Mouse (Mus musculus): Measurements from ENCODE around the gene Akap6. TPM values are rescaled to one million over a fixed set of nuclear protein-coding genes. Genes with fewer than 3 reads are reported as not detected.

Gene Akap6
- polyA plus RNA-seq, 1 experiment: 6.6 TPM

DNA sequence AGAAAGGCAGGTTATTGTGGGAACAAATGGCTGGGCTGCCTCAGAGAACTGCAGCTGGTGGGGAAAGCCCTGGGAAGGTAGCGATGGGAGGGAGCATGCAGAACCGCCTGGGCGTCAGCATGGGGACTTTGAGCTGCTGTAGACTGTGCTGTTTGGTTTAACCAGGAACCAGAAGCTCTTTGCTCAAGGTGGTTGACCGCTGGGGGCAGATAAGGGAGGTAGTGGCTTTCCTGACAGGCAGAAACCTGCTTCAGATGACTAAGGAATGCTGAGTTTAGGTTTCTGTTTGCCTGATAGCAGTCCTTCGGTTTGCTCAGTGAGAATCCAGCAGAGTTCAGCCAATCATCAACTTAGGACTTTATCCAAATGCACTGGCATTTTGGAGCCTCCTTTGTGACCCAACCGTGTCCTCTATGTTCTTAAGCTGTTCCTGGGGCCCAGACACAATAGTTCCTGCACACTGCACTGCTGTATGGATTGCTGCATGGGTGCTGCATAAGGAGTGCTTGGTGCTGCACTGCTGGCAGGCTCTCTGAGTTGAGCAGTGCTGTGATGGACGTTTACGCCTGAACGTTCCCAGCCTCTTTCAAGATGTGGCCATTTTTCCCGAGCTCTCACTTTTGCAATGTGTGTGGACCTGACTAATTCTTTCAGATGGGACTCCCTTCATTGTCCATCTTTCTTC, 6.8 kb upstream of the Akap6 start:
- Histone ChIP-seq H3K36me3 (ENCODE audit: control insufficient read depth, insufficient read depth) (no peaks in the 10 kb centered on the region), H3K4me2 (ENCODE audit: low read depth) (peak overlapping the region; percentile 40), H3K4me3 (no peak overlapping the region), H3K79me2 (ENCODE audit: control insufficient read depth, insufficient read depth) (no peaks in the 10 kb centered on the region), H3K27me3 (ENCODE audit: control insufficient read depth, insufficient read depth, insufficient read length) (no peaks in the 10 kb centered on the region), H3ac (ENCODE audit: control insufficient read depth, insufficient read length) (no peak overlapping the region)
- TF ChIP-seq POLR2A (IDR thresholded peaks at IDR 0.05; ENCODE audit: insufficient read length, low read depth) (no peak), TCF3 (IDR thresholded peaks at IDR 0.05; ENCODE audit: insufficient read length, low read depth) (no peak), E2F4 (IDR thresholded peaks at IDR 0.05; ENCODE audit: insufficient read depth) (no peak), CEBPB (IDR thresholded peaks at IDR 0.05; ENCODE audit: insufficient read depth, poor library complexity, severe bottlenecking) (no peak), MYOG (IDR thresholded peaks at IDR 0.05; ENCODE audit: control insufficient read depth in 1 of 3, insufficient read depth in 1 of 3, insufficient read length in 2 of 3, low read depth in 2 of 3) (no peak), SRF (IDR thresholded peaks at IDR 0.05; ENCODE audit: control insufficient read depth, insufficient read length, low read depth) (no peak), POLR2AphosphoS2 (IDR thresholded peaks at IDR 0.05; ENCODE audit: insufficient read length, low read depth) (no peak), MYOD1 (IDR thresholded peaks at IDR 0.05; ENCODE audit: control insufficient read depth in 1 of 3, insufficient read length in 2 of 3, low read depth in 2 of 3) (no peak)

- no peak overlapping the region for H3K4me2 ChIP-seq (ENCODE audit: low read depth)
- H3K27me3 ChIP-seq (ENCODE audit: control insufficient read depth, insufficient read depth, insufficient read length): no peaks in the 10 kb centered on the region
- H3K79me2 ChIP-seq (ENCODE audit: control insufficient read depth, insufficient read depth): no peaks in the 10 kb centered on the region
- TF ChIP-seq MAX (IDR thresholded peaks at IDR 0.05; ENCODE audit: low read depth): no peak
- no peak for TF ChIP-seq MYOD1 (IDR thresholded peaks at IDR 0.05; ENCODE audit: control insufficient read depth in 1 of 3, insufficient read length in 2 of 3, low read depth in 2 of 3)
- TF ChIP-seq TCF12 (IDR thresholded peaks at IDR 0.05; ENCODE audit: insufficient read depth, poor library complexity, severe bottlenecking): no peak
- no peak for TF ChIP-seq USF1 (IDR thresholded peaks at IDR 0.05; ENCODE audit: low read depth)
- no peak for TF ChIP-seq CEBPB (IDR thresholded peaks at IDR 0.05; ENCODE audit: insufficient read depth, poor library complexity, severe bottlenecking)
- no peak for TF ChIP-seq TCF3 (IDR thresholded peaks at IDR 0.05; ENCODE audit: insufficient read length, low read depth)
- TF ChIP-seq POLR2AphosphoS2 (IDR thresholded peaks at IDR 0.05; ENCODE audit: insufficient read length, low read depth): no peak
- TF ChIP-seq SRF (IDR thresholded peaks at IDR 0.05; ENCODE audit: control insufficient read depth, insufficient read length, low read depth): no peak
- no peak for TF ChIP-seq E2F4 (IDR thresholded peaks at IDR 0.05; ENCODE audit: insufficient read depth)
- no peak for TF ChIP-seq MYOG (IDR thresholded peaks at IDR 0.05; ENCODE audit: control insufficient read depth in 1 of 3, insufficient read depth in 1 of 3, insufficient read length in 2 of 3, low read depth in 2 of 3)
- TF ChIP-seq REST (IDR thresholded peaks at IDR 0.05; ENCODE audit: insufficient read depth, insufficient read length): no peak
- H3ac ChIP-seq (ENCODE audit: control insufficient read depth, insufficient read length): no peak overlapping the region
- no peaks in the 10 kb centered on the region for H3K36me3 ChIP-seq (ENCODE audit: control insufficient read depth, insufficient read depth)
- no peak overlapping the region for H3K4me3 ChIP-seq
Measured at GRCm38 (mm10) chr12:52697407-52698109, 1.6 kb upstream of the Akap6 start.

- H3K27me3 ChIP-seq (ENCODE audit: control insufficient read depth, insufficient read depth, insufficient read length): no peaks in the 10 kb centered on the region
- no peaks in the 10 kb centered on the region for H3K36me3 ChIP-seq (ENCODE audit: control insufficient read depth, insufficient read depth)
- no peak overlapping the region for H3K4me2 ChIP-seq (ENCODE audit: low read depth)
- TF ChIP-seq E2F4 (IDR thresholded peaks at IDR 0.05; ENCODE audit: insufficient read depth): no peak
- no peak overlapping the region for H3ac ChIP-seq (ENCODE audit: control insufficient read depth, insufficient read length)
- H3K79me2 ChIP-seq (ENCODE audit: control insufficient read depth, insufficient read depth): no peaks in the 10 kb centered on the region
- H3K4me3 ChIP-seq: no peak overlapping the region
Measured at GRCm38 (mm10) chr12:52698276-52698930, 780 bp upstream of the Akap6 start.

DNA sequence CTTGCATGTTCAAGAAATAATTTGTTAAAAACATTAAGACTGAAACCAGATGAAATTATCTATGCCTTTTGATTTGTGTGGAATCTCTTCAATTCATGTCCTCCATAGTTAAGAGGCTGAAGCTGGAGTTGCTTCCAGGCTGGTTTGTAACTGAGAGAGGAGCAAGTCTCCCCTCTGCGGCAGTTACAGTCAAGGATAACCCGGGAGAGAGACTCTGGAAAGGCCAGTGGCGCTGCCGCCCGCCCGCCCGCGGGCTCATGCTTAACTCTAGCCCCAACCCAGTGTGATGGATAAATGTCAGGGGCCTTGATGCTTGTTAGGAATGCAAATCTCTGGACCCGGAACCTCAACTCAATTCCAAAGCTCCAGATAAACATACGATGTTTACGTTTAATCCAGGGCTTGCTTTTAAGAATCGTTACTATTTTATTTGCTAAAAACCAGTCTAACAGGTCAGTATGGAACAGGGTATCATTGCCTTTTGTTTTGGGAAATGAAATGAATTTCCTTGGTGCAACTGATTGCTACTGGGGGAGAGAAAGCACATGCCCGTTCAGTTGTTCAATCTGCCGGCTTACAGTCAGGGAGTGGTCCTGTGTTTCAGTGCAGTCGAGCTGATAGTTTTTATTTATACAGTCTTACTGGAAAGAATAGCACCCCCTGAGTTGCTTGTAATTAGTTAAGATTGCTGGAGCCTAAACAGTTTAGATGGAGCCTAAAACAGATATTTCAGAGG, 946 bp downstream of the Akap6 start:
- no peak overlapping the region for H3K4me2 ChIP-seq (ENCODE audit: low read depth)
- no peak overlapping the region for H3ac ChIP-seq (ENCODE audit: control insufficient read depth, insufficient read length)
- no peak overlapping the region for H3K4me3 ChIP-seq

More for the DNA sequence above, 946 bp downstream of the Akap6 start:
- TF ChIP-seq MAX (IDR thresholded peaks at IDR 0.05; ENCODE audit: low read depth) (no peak), TCF12 (IDR thresholded peaks at IDR 0.05; ENCODE audit: insufficient read depth, poor library complexity, severe bottlenecking) (no peak), MYOD1 (IDR thresholded peaks at IDR 0.05; ENCODE audit: control insufficient read depth in 1 of 3, insufficient read length in 2 of 3, low read depth in 2 of 3) (no peak), POLR2A (IDR thresholded peaks at IDR 0.05; ENCODE audit: insufficient read length, low read depth) (no peak), MYOG (IDR thresholded peaks at IDR 0.05; ENCODE audit: control insufficient read depth in 1 of 3, insufficient read depth in 1 of 3, insufficient read length in 2 of 3, low read depth in 2 of 3) (no peak), E2F4 (IDR thresholded peaks at IDR 0.05; ENCODE audit: insufficient read depth) (no peak), USF1 (IDR thresholded peaks at IDR 0.05; ENCODE audit: low read depth) (no peak), POLR2AphosphoS2 (IDR thresholded peaks at IDR 0.05; ENCODE audit: insufficient read length, low read depth) (no peak), REST (IDR thresholded peaks at IDR 0.05; ENCODE audit: insufficient read depth, insufficient read length) (no peak), TCF3 (IDR thresholded peaks at IDR 0.05; ENCODE audit: insufficient read length, low read depth) (no peak), CEBPB (IDR thresholded peaks at IDR 0.05; ENCODE audit: insufficient read depth, poor library complexity, severe bottlenecking) (no peak), SRF (IDR thresholded peaks at IDR 0.05; ENCODE audit: control insufficient read depth, insufficient read length, low read depth) (no peak)
- Histone ChIP-seq H3K36me3 (ENCODE audit: control insufficient read depth, insufficient read depth) (no peaks in the 10 kb centered on the region), H3K27me3 (ENCODE audit: control insufficient read depth, insufficient read depth, insufficient read length) (no peaks in the 10 kb centered on the region), H3K79me2 (ENCODE audit: control insufficient read depth, insufficient read depth) (no peaks in the 10 kb centered on the region)

All from myocyte (in vitro differentiated cells).